Mouse (Mus musculus): ENCODE measurements around the gene Trp53i11. TPM values are rescaled to one million over a fixed set of nuclear protein-coding genes. Genes with fewer than 3 reads are reported as not detected.

Gene Trp53i11
- polyA plus RNA-seq, 1 experiment from 2014 or later, result 281 TPM

DNA sequence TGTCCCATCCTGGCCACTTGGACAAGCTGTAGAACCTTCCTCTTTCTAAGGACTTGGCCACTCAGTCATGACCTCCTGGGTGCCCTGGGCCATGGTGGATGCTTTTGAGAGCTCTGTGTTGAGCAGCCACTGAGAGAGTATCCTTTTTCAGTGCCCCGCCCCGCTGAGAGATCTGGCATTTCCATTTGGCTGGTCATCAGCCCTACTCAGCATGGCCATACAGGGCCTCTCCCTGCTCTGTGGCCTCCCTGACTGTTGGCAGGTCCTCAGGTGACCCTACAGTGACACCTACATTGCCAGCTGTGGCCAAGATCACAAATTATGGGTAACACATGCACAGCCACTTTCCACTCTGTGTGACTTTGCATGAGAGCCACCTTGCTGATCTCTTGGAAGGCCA, 25.5 kb downstream of the Trp53i11 start:
- Histone ChIP-seq H3K27ac (no peak overlapping the region), H3K4me3 (no peak overlapping the region), H3K9me3 (no peaks in the 10 kb centered on the region), H3K4me1 (replicated peaks) (peaks cover 32% of the 10 kb centered on the region), H3K36me3 (peaks cover 85% of the 10 kb centered on the region), H3K27me3 (ENCODE audit: insufficient read depth, poor library complexity, severe bottlenecking) (peaks cover 18% of the 10 kb centered on the region)
- DNase-seq (ENCODE audit: low spot score), result no peak
- WGBS, result 93% methylated on average over 2 of the region's 2 CpGs

DNA sequence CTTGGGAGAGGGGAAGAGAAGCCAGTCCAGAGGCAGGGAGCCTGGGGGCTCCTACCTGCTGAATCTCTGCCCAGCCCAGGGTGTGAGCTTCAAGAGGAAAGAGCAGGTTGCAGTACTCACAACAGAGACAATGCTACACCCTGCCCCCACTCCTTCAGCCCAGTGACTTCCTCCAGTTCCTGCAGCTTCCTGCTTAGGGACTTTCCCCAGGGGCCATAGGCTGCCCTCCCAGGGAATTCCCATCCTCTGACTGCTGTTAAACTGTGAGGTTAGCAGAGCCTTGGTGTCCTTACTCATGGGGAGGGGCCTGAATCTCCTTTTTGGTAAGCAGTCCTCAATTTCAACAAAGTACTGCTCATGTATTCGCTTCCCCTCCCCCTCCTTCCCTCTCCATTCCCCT, 26.8 kb downstream of the Trp53i11 start:
- 83% methylated on average over 1 of the region's 1 CpGs for WGBS

DNA sequence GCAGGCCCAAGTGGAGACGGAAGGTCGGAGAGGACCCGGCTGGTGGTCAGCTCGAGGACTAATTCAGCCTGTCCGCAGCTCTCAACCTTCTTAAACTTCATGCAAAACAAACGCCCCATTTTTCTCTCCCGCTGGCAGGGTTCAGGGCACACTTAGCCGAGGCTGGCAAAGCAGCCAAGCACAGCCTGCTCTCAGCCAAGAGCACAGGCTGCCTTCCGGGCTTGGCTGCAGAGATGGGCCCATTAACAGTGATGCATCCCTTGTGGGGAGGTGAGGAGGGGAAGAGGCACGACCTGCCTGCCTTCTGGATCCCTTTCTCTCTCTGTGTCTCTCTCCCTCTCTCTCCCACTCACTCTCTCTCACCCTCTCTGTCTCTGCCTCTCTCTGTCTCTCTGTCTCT, 28.4 kb downstream of the Trp53i11 start:
- Histone ChIP-seq H3K36me3 (peaks cover 82% of the 10 kb centered on the region), H3K27ac (peak overlapping the region; percentile 37; the same call in 1 of the 2 replicates), H3K27me3 (ENCODE audit: insufficient read depth, poor library complexity, severe bottlenecking) (peaks cover 43% of the 10 kb centered on the region), H3K9me3 (no peaks in the 10 kb centered on the region), H3K4me3 (no peak overlapping the region), H3K4me1 (replicated peaks) (peaks cover 50% of the 10 kb centered on the region)
- DNase-seq (ENCODE audit: low spot score), result no peak
- 77% methylated on average over 10 of the region's 10 CpGs for WGBS

More for the DNA sequence above, 26.8 kb downstream of the Trp53i11 start:
- peaks cover 27% of the 10 kb centered on the region for H3K27me3 ChIP-seq (ENCODE audit: insufficient read depth, poor library complexity, severe bottlenecking)
- peak overlapping the region; percentile 56 for H3K27ac ChIP-seq
- H3K36me3 ChIP-seq, result peaks cover 82% of the 10 kb centered on the region
- no peak for DNase-seq (ENCODE audit: low spot score)
- no peaks in the 10 kb centered on the region for H3K9me3 ChIP-seq
- peaks cover 42% of the 10 kb centered on the region for H3K4me1 ChIP-seq (replicated peaks)
- H3K4me3 ChIP-seq, result no peak overlapping the region

DNA sequence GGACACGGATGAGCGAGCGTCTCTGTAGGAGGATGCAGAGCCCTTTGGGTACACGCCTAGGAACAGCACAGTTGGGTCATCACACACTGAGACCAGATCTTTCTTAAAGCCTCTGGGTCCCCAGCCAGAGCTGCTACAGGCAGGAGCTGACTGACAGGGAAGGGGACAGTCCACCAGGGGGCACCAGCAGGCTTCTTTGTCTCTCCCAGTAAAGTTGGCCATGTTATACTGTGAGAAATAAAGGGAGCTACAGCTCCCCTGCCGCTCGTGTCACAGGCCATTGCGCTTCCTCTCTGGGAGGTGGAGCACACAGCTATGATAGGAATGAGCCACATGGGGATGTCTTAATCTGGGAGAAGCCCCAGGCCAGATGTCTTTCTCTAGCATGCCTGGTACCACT, 29.7 kb downstream of the Trp53i11 start:
- Histone ChIP-seq H3K4me1 (replicated peaks) (peaks cover 57% of the 10 kb centered on the region), H3K36me3 (peaks cover 82% of the 10 kb centered on the region), H3K4me3 (no peak overlapping the region), H3K9me3 (no peaks in the 10 kb centered on the region), H3K27me3 (ENCODE audit: insufficient read depth, poor library complexity, severe bottlenecking) (peaks cover 49% of the 10 kb centered on the region), H3K27ac (peak overlapping the region; percentile 78)
- DNase-seq (ENCODE audit: low spot score), result peak; percentile 92
- 9% methylated on average over 7 of the region's 7 CpGs for whole genome bisulfite sequencing

DNA sequence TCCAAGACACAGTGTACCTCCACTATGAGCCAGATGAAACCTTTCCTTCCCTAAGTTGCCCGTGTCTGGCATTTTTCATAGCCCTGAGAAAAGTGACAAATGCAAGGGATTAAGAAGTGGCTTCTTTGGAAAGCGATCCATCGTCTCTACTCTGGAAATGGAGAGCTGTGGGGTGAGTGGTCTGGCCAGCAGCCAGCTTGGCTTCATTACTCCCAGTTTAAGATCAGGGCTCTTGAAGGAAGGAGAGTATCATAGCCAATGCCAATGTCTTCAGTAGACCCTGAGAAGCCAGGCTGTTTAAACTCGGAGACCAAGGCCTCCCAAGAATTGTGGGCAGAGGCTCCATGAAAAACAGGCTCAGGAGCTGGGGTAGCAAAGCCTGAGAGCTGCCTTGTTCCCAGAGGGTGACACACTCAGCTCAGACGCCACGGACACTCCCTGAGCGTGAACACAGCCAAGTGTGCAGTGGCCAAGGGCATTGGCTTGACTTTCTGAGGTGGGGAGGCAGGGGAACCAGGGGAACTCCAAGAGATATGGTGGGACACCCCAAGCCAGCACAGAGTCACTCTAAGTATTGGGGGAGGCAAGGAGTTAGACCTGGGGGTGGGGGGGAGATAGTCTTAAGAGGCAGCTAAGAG, 31.1 kb downstream of the Trp53i11 start:
- peak overlapping the region; percentile 78; the same call in 1 of the 2 replicates for H3K27ac ChIP-seq
- H3K9me3 ChIP-seq, result no peaks in the 10 kb centered on the region
- 88% methylated on average over 7 of the region's 7 CpGs for WGBS
- peaks cover 82% of the 10 kb centered on the region for H3K36me3 ChIP-seq
- DNase-seq (ENCODE audit: low spot score), result no peak
- peaks cover 49% of the 10 kb centered on the region for H3K27me3 ChIP-seq (ENCODE audit: insufficient read depth, poor library complexity, severe bottlenecking)
- no peak overlapping the region for H3K4me3 ChIP-seq
- peaks cover 64% of the 10 kb centered on the region for H3K4me1 ChIP-seq (replicated peaks)

DNA sequence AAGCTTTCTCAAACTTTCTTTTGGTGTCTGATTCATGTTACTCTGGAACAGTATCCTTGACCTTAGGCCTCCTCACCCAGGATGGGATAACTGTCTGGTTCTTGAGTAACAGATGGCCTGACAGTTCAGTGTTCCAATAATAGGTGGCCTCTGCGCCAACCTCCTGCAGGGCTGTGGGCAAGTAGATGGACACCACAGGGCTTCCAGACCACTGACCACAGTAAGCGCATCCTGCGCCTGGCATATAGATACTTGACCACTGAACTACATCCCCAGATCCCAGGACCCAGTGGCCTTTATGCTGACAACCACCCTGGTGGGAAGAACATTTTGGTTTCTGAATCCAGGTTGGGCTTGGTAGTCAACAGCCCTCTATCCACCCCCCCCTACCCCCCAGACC, 32.2 kb downstream of the Trp53i11 start:
- Histone ChIP-seq H3K36me3 (peaks cover 82% of the 10 kb centered on the region), H3K4me3 (no peak overlapping the region), H3K4me1 (replicated peaks) (peaks cover 59% of the 10 kb centered on the region), H3K27me3 (ENCODE audit: insufficient read depth, poor library complexity, severe bottlenecking) (peaks cover 49% of the 10 kb centered on the region), H3K27ac (no peak overlapping the region), H3K9me3 (no peaks in the 10 kb centered on the region)
- 95% methylated on average over 3 of the region's 3 CpGs for WGBS
- no peak for DNase-seq (ENCODE audit: low spot score)

DNA sequence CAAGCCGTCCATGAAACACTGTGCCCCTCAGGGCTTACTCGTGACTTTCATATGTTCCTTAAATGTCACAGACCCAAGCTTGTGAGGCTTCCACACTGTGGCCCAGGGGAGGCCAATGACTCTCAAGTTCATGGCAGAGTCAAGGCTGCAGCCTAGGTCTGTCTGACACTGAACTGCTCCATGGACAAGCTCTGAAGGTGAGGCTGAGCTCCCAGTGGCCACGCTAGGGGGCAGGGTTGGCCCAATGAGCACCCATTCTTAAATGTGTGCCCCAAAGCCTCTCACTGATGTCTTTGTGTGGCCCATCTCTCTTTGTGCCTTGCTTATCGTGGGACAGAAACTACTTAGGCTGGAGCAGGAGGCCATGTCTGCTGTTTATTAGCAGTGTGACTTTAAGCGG, 33.1 kb downstream of the Trp53i11 start:
- Histone ChIP-seq H3K27me3 (ENCODE audit: insufficient read depth, poor library complexity, severe bottlenecking) (peaks cover 46% of the 10 kb centered on the region), H3K4me3 (no peak overlapping the region), H3K4me1 (replicated peaks) (peaks cover 61% of the 10 kb centered on the region), H3K9me3 (no peaks in the 10 kb centered on the region), H3K27ac (no peak overlapping the region), H3K36me3 (peaks cover 75% of the 10 kb centered on the region)
- WGBS, result 61% methylated on average over 5 of the region's 5 CpGs
- no peak for DNase-seq (ENCODE audit: low spot score)

DNA sequence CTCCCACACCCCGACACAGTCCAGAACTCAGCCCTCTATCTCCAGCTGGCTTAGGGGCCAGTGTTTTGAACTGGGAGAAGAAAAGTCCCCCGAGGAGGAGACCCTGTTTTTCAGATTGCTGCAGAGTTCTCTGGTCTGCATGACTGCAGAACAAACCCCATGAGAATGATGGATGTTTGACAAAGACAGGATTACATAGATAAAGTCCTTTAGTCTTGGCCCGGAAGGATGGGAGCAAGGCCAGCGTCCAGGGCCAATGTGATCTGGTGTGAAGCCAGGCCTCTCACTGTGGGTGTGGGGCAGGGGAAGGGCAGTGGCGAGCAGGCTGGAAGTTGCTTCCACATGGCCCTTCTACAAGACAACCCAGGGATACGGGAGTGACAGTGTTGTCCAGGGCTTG, 36.1 kb downstream of the Trp53i11 start:
- H3K9me3 ChIP-seq, result no peaks in the 10 kb centered on the region
- H3K27me3 ChIP-seq (ENCODE audit: insufficient read depth, poor library complexity, severe bottlenecking), result peaks cover 42% of the 10 kb centered on the region
- 80% methylated on average over 6 of the region's 6 CpGs for WGBS
- peaks cover 62% of the 10 kb centered on the region for H3K36me3 ChIP-seq
- peak overlapping the region; percentile 3; the same call in 1 of the 2 replicates for H3K27ac ChIP-seq
- DNase-seq (ENCODE audit: low spot score), result no peak
- peaks cover 63% of the 10 kb centered on the region for H3K4me1 ChIP-seq (replicated peaks)
- no peak overlapping the region for H3K4me3 ChIP-seq

DNA sequence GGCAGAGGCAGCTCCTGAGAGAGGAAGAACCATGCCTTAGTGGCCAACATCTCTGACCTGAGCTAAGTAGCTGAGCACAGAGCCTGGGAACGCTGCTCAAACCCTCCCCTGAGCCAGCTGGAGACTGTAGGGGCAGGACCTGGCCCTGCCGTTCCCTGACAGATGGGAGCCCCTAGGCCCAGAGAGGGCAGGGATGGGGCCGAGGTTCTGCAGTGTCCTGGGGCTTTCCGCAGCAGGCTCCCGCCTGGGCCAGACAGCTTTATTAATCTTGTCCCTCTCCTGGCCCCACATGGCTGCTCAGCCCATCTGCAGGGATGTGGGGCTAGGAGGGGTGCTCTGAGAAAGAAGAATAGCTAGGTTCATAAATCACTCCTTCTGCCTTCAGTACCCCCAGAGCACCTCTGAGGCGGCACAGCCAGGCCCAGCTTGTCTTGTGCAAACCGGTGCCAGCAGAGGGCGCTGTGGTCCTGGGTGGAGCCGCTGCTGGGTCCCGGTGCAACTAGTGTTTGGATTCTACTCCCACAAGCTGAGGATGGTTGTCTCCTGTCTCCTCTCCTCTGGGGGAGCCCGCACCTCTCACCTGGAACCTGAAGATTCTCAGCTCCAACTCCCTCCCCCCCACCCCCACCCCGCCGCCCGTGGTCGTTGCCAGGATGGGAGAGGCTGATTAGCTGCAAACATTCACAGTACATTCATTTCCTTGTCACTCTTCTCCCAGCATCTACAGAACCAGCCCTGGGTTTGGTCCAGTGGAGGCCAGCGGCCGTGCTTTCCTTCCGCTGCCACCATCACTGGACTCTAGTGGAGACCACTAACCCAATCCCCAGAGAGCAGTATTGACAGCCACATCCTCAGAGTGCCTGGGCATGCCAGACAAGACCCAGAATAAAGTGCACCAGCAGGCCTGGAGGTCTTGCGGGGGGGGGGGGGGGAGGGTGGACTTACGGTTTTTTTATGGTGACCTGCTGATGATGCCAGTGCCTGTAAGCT, 39.6 kb downstream of the Trp53i11 start:
- Histone ChIP-seq H3K4me3 (peak overlapping the region; percentile 33), H3K27me3 (ENCODE audit: insufficient read depth, poor library complexity, severe bottlenecking) (peaks cover 13% of the 10 kb centered on the region), H3K9me3 (no peaks in the 10 kb centered on the region), H3K27ac (peak overlapping the region; percentile 92), H3K4me1 (replicated peaks) (peaks cover 72% of the 10 kb centered on the region), H3K36me3 (peaks cover 38% of the 10 kb centered on the region)
- DNase-seq (ENCODE audit: low spot score), result peak; percentile 93
- 9% methylated on average over 20 of the region's 20 CpGs for WGBS

DNA sequence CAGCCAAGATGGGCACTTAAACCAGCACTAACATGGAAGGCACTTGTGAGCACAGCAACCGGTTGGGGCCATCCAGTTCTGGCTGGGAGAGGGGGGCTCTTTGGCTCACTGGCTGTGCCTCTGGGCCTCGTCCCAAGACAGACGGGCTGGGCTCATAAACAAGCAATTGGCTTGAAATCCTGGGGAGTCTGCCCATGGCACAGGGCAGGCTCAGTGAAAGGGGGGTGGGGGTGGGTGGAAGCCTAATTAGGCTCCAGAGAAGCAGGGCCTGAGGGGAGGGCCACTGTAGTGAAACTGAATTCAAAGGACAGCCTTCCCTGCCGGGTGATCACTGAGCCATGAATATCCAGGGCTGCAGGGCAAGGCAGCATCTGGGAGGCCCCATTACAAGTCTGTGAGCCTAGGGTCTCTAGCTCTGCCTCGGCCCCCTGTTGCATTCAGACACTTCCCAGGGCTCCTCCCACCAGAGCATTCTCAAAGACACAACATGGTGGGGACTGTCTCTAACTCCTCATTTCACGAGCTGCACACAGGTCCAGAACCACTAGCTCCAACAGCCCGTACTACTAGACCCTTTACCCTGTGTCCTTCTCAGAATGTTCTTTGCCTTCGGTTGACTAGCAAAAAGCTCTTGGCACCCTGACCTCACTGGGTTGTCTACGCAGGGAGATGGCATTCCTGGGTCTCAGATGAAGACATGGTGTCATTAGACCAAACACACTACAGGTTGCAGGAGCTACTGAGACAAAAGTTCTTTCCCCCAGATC, 40.5 kb downstream of the Trp53i11 start:
- peak overlapping the region; percentile 92 for H3K27ac ChIP-seq
- H3K4me1 ChIP-seq (replicated peaks), result peaks cover 80% of the 10 kb centered on the region
- WGBS, result 15% methylated on average over 9 of the region's 9 CpGs
- peak overlapping the region; percentile 33 for H3K4me3 ChIP-seq
- DNase-seq (ENCODE audit: low spot score), result peak; percentile 82
- peaks cover 13% of the 10 kb centered on the region for H3K27me3 ChIP-seq (ENCODE audit: insufficient read depth, poor library complexity, severe bottlenecking)
- no peaks in the 10 kb centered on the region for H3K9me3 ChIP-seq
- peaks cover 31% of the 10 kb centered on the region; the same call in 1 of the 2 replicates for H3K36me3 ChIP-seq

DNA sequence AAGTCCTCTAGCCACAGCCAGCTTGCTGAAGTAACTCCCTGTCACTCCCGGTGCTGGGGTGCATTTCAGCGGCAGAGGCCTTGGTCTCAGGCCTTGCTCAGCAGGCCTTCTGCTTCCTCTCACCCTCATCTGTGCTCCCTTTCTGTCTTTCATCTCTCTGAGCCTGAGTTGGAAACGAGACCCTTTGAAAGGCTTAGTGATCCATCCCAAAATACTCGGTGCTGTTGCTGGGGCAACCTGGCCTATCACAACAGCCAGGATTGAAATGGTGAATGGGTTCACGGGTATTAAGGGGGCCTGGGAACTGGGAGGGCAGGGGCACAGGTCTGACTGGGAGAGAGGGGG, 41.1 kb downstream of the Trp53i11 start:
- Histone ChIP-seq H3K36me3 (peaks cover 26% of the 10 kb centered on the region; the same call in 1 of the 2 replicates), H3K27ac (peak overlapping the region; percentile 92), H3K9me3 (no peaks in the 10 kb centered on the region), H3K4me3 (peak overlapping the region; percentile 33), H3K4me1 (replicated peaks) (peaks cover 79% of the 10 kb centered on the region), H3K27me3 (ENCODE audit: insufficient read depth, poor library complexity, severe bottlenecking) (peaks cover 13% of the 10 kb centered on the region; the same call in 1 of the 2 replicates)
- peak; percentile 80 for DNase-seq (ENCODE audit: low spot score)
- 5% methylated on average over 5 of the region's 5 CpGs for WGBS

DNA sequence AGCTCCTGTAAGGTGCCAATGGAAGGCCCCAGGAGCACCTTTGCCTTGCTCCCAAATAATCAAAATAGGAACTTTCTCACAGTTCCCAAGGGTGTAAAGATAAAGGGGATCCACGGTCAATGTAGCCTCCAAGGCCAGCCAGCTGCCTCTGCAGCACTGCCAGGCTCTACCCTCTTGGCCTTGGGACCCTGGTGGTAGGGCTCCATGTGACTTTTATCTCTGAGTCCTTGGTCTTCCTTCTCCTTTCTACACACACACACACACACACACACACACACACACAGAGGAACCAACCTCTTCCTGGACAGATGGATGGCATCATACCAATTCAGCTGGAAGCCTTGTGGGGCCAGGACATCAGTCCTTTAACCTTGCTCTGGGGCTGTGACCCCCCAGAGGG, 44.8 kb downstream of the Trp53i11 start:
- Histone ChIP-seq H3K4me3 (no peak overlapping the region), H3K27me3 (ENCODE audit: insufficient read depth, poor library complexity, severe bottlenecking) (no peaks in the 10 kb centered on the region), H3K9me3 (0 out of 2 replicates have a peak, but pooled peaks cover 2% of the 10 kb centered on the region), H3K4me1 (replicated peaks) (peaks cover 65% of the 10 kb centered on the region), H3K36me3 (peaks cover 32% of the 10 kb centered on the region), H3K27ac (peak overlapping the region; percentile 76)
- WGBS, result 64% methylated on average over 1 of the region's 1 CpGs
- no peak for DNase-seq (ENCODE audit: low spot score)

All from hindbrain, embryonic 10.5 days (tissue).